Mouse (Mus musculus): ENCODE results near the gene Trappc6a.

- TF ChIP-seq POLR2A (IDR thresholded peaks at IDR 0.05; ENCODE audit: low read depth, low read length) = no peak
- no peak for TF ChIP-seq CTCF (conservative IDR thresholded peaks at IDR 0.05; ENCODE audit: insufficient read depth, insufficient read length, low read depth, low read length)
Measured at GRCm38 (mm10) chr7:19473875-19474443, 34.2 kb upstream of the Trappc6a start.

Measured in kidney, adult 2 months (tissue).